Mouse (Mus musculus) lung, adult 2 months (tissue): ENCODE data around the gene Cabin1.

Experiments used
- CTCF ChIP-seq: fragments of 200-500 bp; IDR thresholded peaks from 2 replicates; pipeline ENCODE4 v1.5.1; 2011; ENCODE audit warnings: mild to moderate bottlenecking, low read length, control low read depth; ENCODE audit not compliant: insufficient read depth
- POLR2A ChIP-seq: fragments of 200-500 bp; IDR thresholded peaks from 2 replicates; pipeline ENCODE4 v1.6.1; 2011; ENCODE audit warnings: low read depth, mild to moderate bottlenecking, control low read depth, low read length, borderline replicate concordance; ENCODE audit errors: extremely low read depth

DNA sequence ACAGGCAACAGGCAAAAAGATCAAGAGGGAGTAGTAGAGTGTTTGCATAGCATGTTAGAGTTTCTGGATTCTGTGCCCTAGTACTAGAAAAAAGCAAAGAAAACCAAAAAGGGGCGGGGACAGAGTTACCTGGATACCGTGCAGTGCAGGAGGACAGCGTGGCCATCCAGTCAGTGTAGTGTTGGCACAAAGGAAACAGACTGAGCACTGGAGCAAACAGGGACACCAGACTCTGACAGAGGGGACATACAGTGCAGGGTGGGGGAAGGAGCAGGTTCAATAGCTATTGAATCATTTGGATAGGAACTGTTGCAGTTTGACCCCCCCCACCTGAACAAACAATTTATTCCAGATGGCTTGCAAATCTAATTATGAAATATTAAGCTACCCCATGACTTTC, 137.2 kb downstream of the Cabin1 start:
- TF ChIP-seq CTCF: no peak
- no peak for TF ChIP-seq POLR2A
